Mouse (Mus musculus): ENCODE measurements around the gene Ifnlr1. TPM values are rescaled to one million over a fixed set of nuclear protein-coding genes. Genes with fewer than 3 reads are reported as not detected.

Gene Ifnlr1
- polyA plus RNA-seq, 1 experiment from 2014 or later, result 0.35 TPM

Other genes starting within 250 kb of the Ifnlr1 start
- 0.66 and 1.2 TPM in 2 replicates for gene Stpg1, start 191.5 kb upstream of the Ifnlr1 start, polyA plus RNA-seq (2016; fragmentation: Nextera tagmentation; extraction: Ambion mirVana)
- gene Nipal3, start 191.2 kb upstream of the Ifnlr1 start, polyA plus RNA-seq (2016; fragmentation: Nextera tagmentation; extraction: Ambion mirVana), result 1.8 and 2.5 TPM in 2 replicates
- gene Grhl3, start 112.7 kb upstream of the Ifnlr1 start, polyA plus RNA-seq (2016; fragmentation: Nextera tagmentation; extraction: Ambion mirVana), result 3.3 and 5.3 TPM in 2 replicates
- not detected in 2 replicates for gene Il22ra1, start 41.9 kb downstream of the Ifnlr1 start, polyA plus RNA-seq (2016; fragmentation: Nextera tagmentation; extraction: Ambion mirVana)
- not detected in 2 replicates for gene Myom3, start 73.4 kb downstream of the Ifnlr1 start, polyA plus RNA-seq (2016; fragmentation: Nextera tagmentation; extraction: Ambion mirVana)
- 283 and 352 TPM in 2 replicates for gene Srsf10, start 169.5 kb downstream of the Ifnlr1 start, polyA plus RNA-seq (2016; fragmentation: Nextera tagmentation; extraction: Ambion mirVana)
- 171 and 204 TPM in 2 replicates for gene Pnrc2, start 187.6 kb downstream of the Ifnlr1 start, polyA plus RNA-seq (2016; fragmentation: Nextera tagmentation; extraction: Ambion mirVana)
- gene Cnr2, start 209.1 kb downstream of the Ifnlr1 start, polyA plus RNA-seq (2016; fragmentation: Nextera tagmentation; extraction: Ambion mirVana), result 0.21 and 0.66 TPM in 2 replicates
- gene Fuca1, start 234.4 kb downstream of the Ifnlr1 start, polyA plus RNA-seq (2016; fragmentation: Nextera tagmentation; extraction: Ambion mirVana), result 54.3 and 59.5 TPM in 2 replicates